Mouse (Mus musculus) heart, embryonic 12.5 days (tissue): ENCODE data around the gene Myo1a. TPM values are rescaled to one million over a fixed set of nuclear protein-coding genes. Genes with fewer than 3 reads are reported as not detected.

ENCODE experiments used
- ATAC-seq: fragments of 200-750 bp; cut with Nextera tagmentation; 2 replicates; pipeline ENCODE4 v1.8.0; 2017; ENCODE audit warnings: moderate TSS enrichment, moderate library complexity; ENCODE audit not compliant: insufficient number of reproducible peaks, low FRiP score
- H3K27ac ChIP-seq: fragments of 300-500 bp; sonication (generic); 2 replicates; pipeline ENCODE4 v1.5.1; 2016; ENCODE audit warnings: mild to moderate bottlenecking, moderate library complexity; ENCODE audit not compliant: poor library complexity, severe bottlenecking
- H3K27me3 ChIP-seq: fragments of 300-500 bp; sonication (generic); replicated peaks from 2 replicates; pipeline ENCODE4 v1.6.1; 2016; ENCODE audit warnings: mild to moderate bottlenecking, moderate library complexity
- H3K36me3 ChIP-seq: fragments of 300-500 bp; sonication (generic); 2 replicates; pipeline ENCODE4 v1.6.1; 2016; ENCODE audit warnings: mild to moderate bottlenecking, moderate library complexity
- H3K4me1 ChIP-seq: fragments of 300-500 bp; sonication (generic); replicated peaks from 2 replicates; pipeline ENCODE4 v1.6.1; 2016; ENCODE audit warnings: mild to moderate bottlenecking
- H3K4me2 ChIP-seq: fragments of 300-500 bp; sonication (generic); 2 replicates; pipeline ENCODE4 v1.6.1; 2016; ENCODE audit warnings: mild to moderate bottlenecking, moderate library complexity
- H3K4me3 ChIP-seq: fragments of 300-500 bp; sonication (generic); 2 replicates; pipeline ENCODE4 v1.5.1; 2016; ENCODE audit warnings: mild to moderate bottlenecking
- H3K9ac ChIP-seq: fragments of 300-500 bp; sonication (generic); 2 replicates; pipeline ENCODE4 v1.6.1; 2016; ENCODE audit warnings: mild to moderate bottlenecking, moderate library complexity
- H3K9me3 ChIP-seq: fragments of 300-500 bp; sonication (generic); replicated peaks from 2 replicates; pipeline ENCODE4 v1.6.1; 2016; ENCODE audit warnings: mild to moderate bottlenecking, moderate library complexity
- WGBS: fragments of 180-500 bp; shearing (Covaris S2); methylation state at CpG from one replicate; pipeline ENCODE4 v1.1.7; 2016; 5-methylcytosine and 5-hydroxymethylcytosine counted together
- polyA plus RNA-seq: library from polyadenylated mRNA; unstranded; fragments of >200 nt; fragmentation: Nextera tagmentation; extraction: Ambion mirVana; gene quantifications from 2 replicates; pipeline ENCODE4 v1.2.1, GENCODE M21; 2016

The Myo1a gene
- polyA plus RNA-seq, 1 experiment from 2014 or later = 0.32 TPM

DNA sequence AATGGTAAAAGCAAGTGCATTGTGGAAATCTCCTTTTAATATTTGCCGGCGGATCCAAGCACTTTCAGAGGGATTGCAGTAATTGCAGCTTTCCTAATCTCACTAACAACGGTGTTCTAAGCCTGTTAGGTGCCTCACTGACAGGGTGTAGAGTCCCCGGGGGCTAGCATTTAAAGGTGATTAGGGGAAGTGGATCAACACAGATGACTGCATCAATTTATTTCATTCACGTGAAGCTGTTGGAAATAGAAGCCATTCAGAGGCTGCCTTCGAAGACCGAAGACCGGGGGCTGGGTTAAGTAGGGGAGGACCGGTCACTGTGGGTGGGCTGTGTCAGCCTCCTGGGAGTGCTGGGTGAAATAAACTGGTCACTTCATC lies 26.0 kb downstream of the Myo1a start:
- Histone ChIP-seq H3K4me3 (no peak overlapping the region), H3K9ac (no peak overlapping the region), H3K27me3 (peaks cover 25% of the 10 kb centered on the region), H3K27ac (no peak overlapping the region), H3K9me3 (no peaks in the 10 kb centered on the region), H3K36me3 (no peaks in the 10 kb centered on the region), H3K4me1 (no peaks in the 10 kb centered on the region; the same call in 1 of the 2 replicates), H3K4me2 (no peak overlapping the region)
- 58% methylated on average over 9 of the region's 9 CpGs for WGBS
- ATAC-seq = no peak

DNA sequence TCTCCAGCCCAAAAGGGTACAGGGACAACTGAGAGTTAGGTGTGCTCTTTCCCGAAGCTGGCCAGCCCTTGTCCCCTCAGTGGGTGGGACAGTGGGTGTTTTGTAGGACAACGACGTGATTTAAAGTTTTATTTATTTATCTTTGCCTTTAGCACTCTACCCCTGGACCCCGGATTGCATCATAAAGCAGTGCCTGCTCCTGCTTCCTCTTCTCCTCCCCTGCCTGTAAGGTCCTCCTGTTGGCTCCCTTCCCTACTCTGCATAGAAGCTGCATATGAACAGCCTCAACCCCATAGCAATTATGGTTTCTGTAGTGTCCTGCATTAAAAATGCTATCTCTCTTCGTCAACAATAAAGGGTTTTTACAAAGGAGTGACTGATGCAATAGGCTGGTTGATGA lies 26.4 kb downstream of the Myo1a start:
- Histone ChIP-seq H3K27ac (no peak overlapping the region), H3K36me3 (no peaks in the 10 kb centered on the region), H3K4me1 (no peaks in the 10 kb centered on the region; the same call in 1 of the 2 replicates), H3K4me3 (no peak overlapping the region), H3K9me3 (no peaks in the 10 kb centered on the region), H3K9ac (no peak overlapping the region), H3K4me2 (no peak overlapping the region), H3K27me3 (peaks cover 23% of the 10 kb centered on the region)
- no peak for ATAC-seq
- 38% methylated on average over 5 of the region's 5 CpGs for WGBS

DNA sequence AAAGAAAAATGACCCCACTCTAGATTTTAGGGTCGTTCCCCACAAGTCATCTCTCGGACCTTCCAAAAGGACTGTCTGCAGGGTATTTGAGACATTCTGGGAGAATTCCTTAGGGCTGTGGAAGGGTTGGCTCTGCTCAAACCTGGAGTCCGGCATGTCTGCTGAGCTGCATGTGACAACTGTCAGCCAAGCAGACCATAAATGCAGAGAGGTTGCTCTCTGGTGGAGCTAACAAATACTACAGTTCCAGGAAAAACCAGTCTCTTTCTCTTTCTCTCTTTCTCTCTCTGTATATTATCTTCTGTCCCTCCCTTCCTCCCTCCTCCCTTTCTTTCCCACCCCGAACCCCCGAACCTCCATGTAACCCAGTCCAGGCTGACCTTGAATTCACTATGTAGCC lies 29.5 kb downstream of the Myo1a start:
- Histone ChIP-seq H3K36me3 (no peaks in the 10 kb centered on the region), H3K9ac (no peak overlapping the region), H3K4me1 (peaks cover 9% of the 10 kb centered on the region), H3K4me3 (no peak overlapping the region), H3K27me3 (0 out of 2 replicates have a peak, but pooled peaks cover 4% of the 10 kb centered on the region), H3K9me3 (no peaks in the 10 kb centered on the region), H3K27ac (no peak overlapping the region), H3K4me2 (no peak overlapping the region)
- WGBS = 21% methylated on average over 5 of the region's 5 CpGs
- ATAC-seq = no peak

DNA sequence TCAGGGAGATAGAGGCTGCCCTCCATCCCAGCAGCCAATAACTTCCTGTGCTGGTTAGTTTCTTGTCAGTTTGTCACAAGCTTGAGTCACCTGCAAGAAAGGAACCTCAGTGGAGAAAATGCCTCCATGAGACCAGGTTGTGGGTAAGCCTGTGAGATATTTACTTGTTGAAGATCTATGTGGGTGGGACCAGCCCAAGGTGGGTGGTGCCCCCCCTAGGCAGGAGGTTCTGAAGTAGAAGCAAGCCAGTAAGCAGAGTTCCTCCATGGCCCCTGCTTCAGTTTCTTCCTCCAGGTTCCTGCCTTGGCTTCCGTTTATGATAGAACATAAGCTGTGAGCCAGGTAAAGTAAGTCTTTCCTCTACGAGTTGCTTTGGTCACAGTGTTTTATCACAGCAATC lies 31.3 kb downstream of the Myo1a start:
- no peaks in the 10 kb centered on the region for H3K27me3 ChIP-seq
- H3K9ac ChIP-seq = no peak overlapping the region
- no peak overlapping the region for H3K4me3 ChIP-seq
- no peak overlapping the region for H3K27ac ChIP-seq
- H3K4me1 ChIP-seq = peaks cover 14% of the 10 kb centered on the region
- H3K4me2 ChIP-seq = no peak overlapping the region
- H3K9me3 ChIP-seq = no peaks in the 10 kb centered on the region
- no peak for ATAC-seq
- WGBS = 76% methylated on average over 2 of the region's 2 CpGs
- peaks cover under 1% of the 10 kb centered on the region for H3K36me3 ChIP-seq

DNA sequence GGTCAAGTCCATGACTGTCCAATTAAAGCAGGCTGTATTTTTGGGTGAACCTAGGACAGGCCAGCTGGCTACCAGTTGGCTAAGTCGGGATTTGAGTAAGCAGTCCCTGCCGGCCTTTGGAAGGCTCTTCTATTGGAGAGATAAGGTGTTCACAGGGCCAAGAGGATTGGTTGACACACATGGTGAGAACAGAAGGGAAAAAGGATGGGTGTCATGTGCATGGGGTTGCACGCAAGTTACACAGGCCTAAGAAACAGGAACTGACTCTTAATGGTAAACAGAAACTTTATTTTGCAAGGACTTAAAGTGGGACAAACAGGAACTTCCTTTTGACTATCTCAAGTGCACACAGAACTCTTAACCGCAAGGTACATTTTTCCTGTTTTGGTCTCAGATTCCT lies 31.9 kb downstream of the Myo1a start:
- no peaks in the 10 kb centered on the region for H3K9me3 ChIP-seq
- 48% methylated on average over 4 of the region's 4 CpGs for WGBS
- H3K27me3 ChIP-seq = no peaks in the 10 kb centered on the region
- ATAC-seq = no peak
- peaks cover 7% of the 10 kb centered on the region for H3K36me3 ChIP-seq
- H3K27ac ChIP-seq = no peak overlapping the region
- no peak overlapping the region for H3K9ac ChIP-seq
- H3K4me2 ChIP-seq = no peak overlapping the region
- H3K4me1 ChIP-seq = peaks cover 14% of the 10 kb centered on the region
- H3K4me3 ChIP-seq = no peak overlapping the region

DNA sequence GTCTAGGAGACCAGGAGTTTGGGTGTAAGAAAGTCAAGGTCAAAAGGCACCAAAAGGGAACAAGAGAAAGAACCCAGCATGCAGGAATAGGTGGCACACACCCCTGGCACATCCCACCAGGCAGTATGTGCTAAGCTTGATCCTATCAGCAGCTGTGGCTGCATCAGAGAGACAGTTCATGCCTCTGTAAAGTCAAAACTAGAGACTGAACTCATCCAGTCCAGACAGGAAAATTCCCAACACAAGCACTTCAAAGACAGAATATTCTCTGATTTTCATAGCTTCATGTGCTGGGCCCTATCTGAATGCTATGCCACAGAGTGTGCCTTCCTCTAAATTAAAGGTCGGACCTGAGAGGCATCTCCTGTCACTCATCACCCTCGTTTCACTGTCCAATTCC lies 32.6 kb downstream of the Myo1a start:
- ATAC-seq = no peak
- Histone ChIP-seq H3K27me3 (no peaks in the 10 kb centered on the region), H3K4me1 (peaks cover 14% of the 10 kb centered on the region), H3K9ac (no peak overlapping the region), H3K4me2 (no peak overlapping the region), H3K9me3 (no peaks in the 10 kb centered on the region), H3K36me3 (peaks cover 14% of the 10 kb centered on the region), H3K27ac (no peak overlapping the region), H3K4me3 (no peak overlapping the region)
- WGBS = 30% methylated on average over 2 of the region's 2 CpGs

DNA sequence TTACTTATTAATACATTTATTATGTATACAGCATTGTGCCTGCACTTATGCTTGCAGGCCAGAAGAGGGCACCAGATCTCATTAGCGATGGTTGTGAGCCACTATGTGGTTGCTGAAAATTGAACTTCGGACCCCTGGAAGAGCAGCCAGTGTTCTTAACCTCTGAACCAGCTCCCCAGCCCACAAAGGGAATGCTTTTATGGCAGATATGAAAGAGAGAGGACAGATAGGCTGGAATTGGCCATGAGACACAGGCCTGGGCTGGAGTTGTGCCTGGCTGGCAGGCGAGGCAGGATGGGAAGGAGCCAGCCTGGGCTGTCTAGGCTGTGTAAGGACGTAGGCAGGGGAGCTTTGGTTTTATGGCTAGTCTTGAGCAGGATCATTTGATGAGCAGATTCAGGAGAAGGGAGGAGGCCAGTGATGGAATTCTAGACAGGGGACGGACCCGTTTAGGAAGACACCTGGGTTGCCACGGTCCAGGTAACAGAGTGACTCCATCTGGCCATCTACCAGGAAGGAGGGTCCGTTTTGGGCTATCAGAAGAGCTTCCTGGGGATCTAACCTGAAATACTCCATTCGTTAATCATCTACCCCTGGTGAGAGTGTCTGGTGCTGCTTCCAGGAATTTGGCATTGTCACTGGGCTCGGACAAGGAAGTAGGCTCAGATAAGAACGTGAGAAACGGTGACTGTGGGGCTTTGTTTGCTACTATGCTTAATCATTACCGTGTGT lies 33.3 kb downstream of the Myo1a start:
- Histone ChIP-seq H3K36me3 (peaks cover 21% of the 10 kb centered on the region), H3K27ac (no peak overlapping the region), H3K4me1 (peaks cover 14% of the 10 kb centered on the region), H3K4me3 (peak overlapping the region; percentile 99; the same call in 1 of the 2 replicates), H3K9ac (no peak overlapping the region), H3K27me3 (no peaks in the 10 kb centered on the region), H3K9me3 (no peaks in the 10 kb centered on the region), H3K4me2 (peak overlapping the region; percentile 77)
- 32% methylated on average over 13 of the region's 13 CpGs for WGBS
- ATAC-seq = 0 out of 2 replicates have a peak, but pooled peaks have one; percentile 31

DNA sequence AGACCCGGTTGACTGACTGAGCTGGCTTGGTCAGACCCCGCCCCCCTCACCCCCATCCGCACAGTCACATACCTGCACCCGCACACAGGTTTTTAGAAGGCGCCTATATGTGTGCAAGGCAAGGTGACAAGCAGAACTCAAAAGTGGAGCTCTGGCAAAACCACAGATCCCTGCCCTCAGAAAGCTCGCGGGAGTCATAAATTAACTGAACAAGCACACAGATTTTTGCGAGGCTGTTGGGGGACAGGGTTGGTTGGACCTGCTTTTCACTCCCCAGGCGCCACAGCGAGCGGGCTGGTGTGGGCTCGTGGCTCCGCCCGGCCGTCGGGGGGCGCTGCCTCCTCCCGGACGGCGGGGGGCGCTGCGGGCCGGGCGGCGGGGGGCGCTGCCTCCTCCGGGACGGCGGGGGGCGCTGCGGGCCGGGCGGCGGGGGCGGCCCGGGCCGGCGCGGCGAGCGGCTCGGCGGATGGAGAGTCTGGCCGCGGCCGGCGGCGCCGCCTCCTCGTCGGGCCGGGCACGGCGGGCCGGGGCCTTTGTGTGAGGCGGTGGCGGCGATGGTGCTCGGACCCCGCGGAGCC lies 34.2 kb downstream of the Myo1a start, which contains the start of gene Zbtb39:
Gene Zbtb39, plus strand, starts transcription at position 456 of the 578 bp plus-strand sequence.
- Histone ChIP-seq H3K4me2 (peak within 1 kb of the TSS; percentile 77), H3K9me3 (no peaks in the 10 kb centered on the region), H3K27me3 (no peaks in the 10 kb centered on the region), H3K36me3 (peaks cover 30% of the 10 kb centered on the region), H3K4me3 (peak within 1 kb of the TSS; percentile 99), H3K27ac (peak within 1 kb of the TSS; percentile 74), H3K4me1 (peaks cover 14% of the 10 kb centered on the region), H3K9ac (peak within 1 kb of the TSS; percentile 99)
- 2% methylated on average over 55 of the region's 61 CpGs for WGBS
- ATAC-seq = peak; percentile 84

DNA sequence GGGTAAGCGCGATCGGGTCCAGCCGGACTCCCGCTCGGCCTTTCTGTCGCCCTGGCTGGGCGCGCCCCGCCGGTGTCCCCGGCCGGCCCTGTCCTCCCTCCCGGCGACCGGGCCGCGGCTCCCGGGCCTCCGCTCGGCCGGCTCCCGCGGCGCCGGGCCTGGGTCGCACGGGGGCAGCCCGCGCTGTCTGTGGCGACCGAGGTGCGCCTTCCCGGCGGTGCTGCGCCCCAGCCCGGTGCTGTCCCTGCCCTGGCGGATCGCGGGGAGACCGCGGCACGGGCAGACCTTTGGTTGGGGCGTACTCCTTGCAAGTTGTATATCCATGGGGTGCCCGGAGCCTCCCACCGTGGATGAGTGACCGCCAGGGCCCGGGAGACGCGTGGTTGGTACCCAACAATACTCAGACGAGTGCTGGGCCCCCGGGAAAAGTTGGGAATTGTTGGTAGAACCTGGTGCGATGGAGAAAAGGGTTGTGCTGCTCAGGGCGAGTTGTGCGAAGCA lies 34.7 kb downstream of the Myo1a start:
- Histone ChIP-seq H3K4me3 (peak overlapping the region; percentile 99), H3K4me2 (peak overlapping the region; percentile 77), H3K27ac (peak overlapping the region; percentile 74), H3K4me1 (peaks cover 14% of the 10 kb centered on the region), H3K36me3 (peaks cover 35% of the 10 kb centered on the region), H3K27me3 (no peaks in the 10 kb centered on the region), H3K9ac (peak overlapping the region; percentile 99), H3K9me3 (no peaks in the 10 kb centered on the region)
- ATAC-seq = peak; percentile 63
- under 1% methylated on average over 50 of the region's 55 CpGs for WGBS

DNA sequence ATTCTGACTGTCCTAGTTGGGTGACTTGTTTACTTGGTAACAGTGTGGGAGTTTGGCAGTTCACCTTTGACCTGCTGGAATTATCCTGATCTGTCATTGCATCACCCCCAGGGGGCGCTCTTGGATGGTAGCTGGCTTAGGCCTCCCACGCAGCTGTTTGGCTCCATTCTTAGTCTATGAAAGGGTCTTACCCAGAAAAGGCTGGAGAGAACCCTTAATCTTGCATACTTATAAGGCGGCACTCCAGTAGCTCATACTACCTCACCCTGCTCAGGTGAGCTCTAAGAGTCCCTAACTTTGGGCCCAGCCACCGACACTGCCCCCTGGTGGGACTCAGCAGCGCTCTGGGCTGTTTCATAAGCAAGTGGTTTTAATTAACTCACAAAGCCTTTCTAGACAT lies 39.7 kb downstream of the Myo1a start:
- Histone ChIP-seq H3K4me2 (no peak overlapping the region), H3K9ac (no peak overlapping the region), H3K36me3 (peaks cover 68% of the 10 kb centered on the region), H3K4me1 (peaks cover 29% of the 10 kb centered on the region), H3K27me3 (no peaks in the 10 kb centered on the region), H3K4me3 (no peak overlapping the region), H3K9me3 (no peaks in the 10 kb centered on the region), H3K27ac (no peak overlapping the region)
- WGBS = 67% methylated on average over 5 of the region's 5 CpGs
- no peak for ATAC-seq

DNA sequence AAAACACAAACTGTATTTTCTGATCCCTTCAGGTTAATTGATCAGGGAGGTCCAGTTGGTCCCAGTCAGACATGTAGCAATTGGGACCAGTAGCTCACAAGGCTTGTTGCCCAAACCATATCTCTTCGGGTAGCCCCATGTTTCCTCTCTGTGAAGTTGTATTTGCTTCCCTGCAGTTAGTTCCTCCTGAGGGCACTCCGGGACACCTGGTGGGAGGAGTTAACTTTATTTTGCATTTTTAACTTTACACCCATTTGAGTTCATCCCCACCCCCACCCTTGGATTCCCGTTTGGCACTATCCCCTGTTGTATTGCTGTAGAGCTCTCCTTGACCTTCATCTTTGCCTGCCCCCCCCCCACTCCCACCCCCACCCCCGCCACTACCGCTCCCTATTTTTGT lies 40.9 kb downstream of the Myo1a start:
- H3K4me2 ChIP-seq = no peak overlapping the region
- peaks cover 71% of the 10 kb centered on the region for H3K36me3 ChIP-seq
- H3K9ac ChIP-seq = no peak overlapping the region
- 68% methylated on average over 5 of the region's 5 CpGs for WGBS
- H3K4me3 ChIP-seq = no peak overlapping the region
- H3K9me3 ChIP-seq = no peaks in the 10 kb centered on the region
- H3K27ac ChIP-seq = no peak overlapping the region
- H3K4me1 ChIP-seq = peaks cover 31% of the 10 kb centered on the region
- H3K27me3 ChIP-seq = no peaks in the 10 kb centered on the region
- ATAC-seq = no peak
